2 mouse cellular contexts compared by ENCODE assay signal in genomic region chr7:105726980-105727325, GRCm38 (mm10).
"Had no signal": no experiment of that assay in that cellular context is flagged by ENCODE, and none has a peak within 500 bp of the region (broad histone marks: within the 10 kb centered on the region; RNA-seq: fewer than 3 reads in every experiment).

No protein-coding gene starts in this region.

- H3K27ac ChIP-seq: limb, embryonic 13.5 days; liver, embryonic 14.5 days had no signal

- H3K4me3 ChIP-seq: limb, embryonic 13.5 days had no signal

- H3K9me3 ChIP-seq: limb, embryonic 13.5 days had no signal

- H3K4me1 ChIP-seq: limb, embryonic 13.5 days had no signal

- H3K27me3 ChIP-seq: limb, embryonic 13.5 days had no signal

- H3K9ac ChIP-seq: liver, embryonic 14.5 days had no signal

- H3K4me2 ChIP-seq: limb, embryonic 13.5 days had no signal
